Mouse (Mus musculus) macrophage (primary cell): ENCODE data around the gene Prmt8. TPM values are rescaled to one million over a fixed set of nuclear protein-coding genes. Genes with fewer than 3 reads are reported as not detected.

ENCODE experiments used
- H3K27ac ChIP-seq: fragments of 350-480 bp; formaldehyde crosslinking; 2 replicates; pipeline ENCODE4 v1.9.0; 2021
- H3K36me3 ChIP-seq: fragments of 350-480 bp; formaldehyde crosslinking; 2 replicates; pipeline ENCODE4 v1.9.0; 2021; ENCODE audit errors: inconsistent target
- H3K4me3 ChIP-seq: fragments of 350-480 bp; formaldehyde crosslinking; 2 replicates; pipeline ENCODE4 v1.9.0; 2021; ENCODE audit errors: inconsistent target
- H3K79me2 ChIP-seq: fragments of 350-480 bp; formaldehyde crosslinking; 2 replicates; pipeline ENCODE4 v1.9.0; 2021; ENCODE audit errors: inconsistent target
- WGBS: methylation state at CpG from one replicate; pipeline ENCODE4 v1.1.7; 2026; ENCODE audit warnings: inconsistent platforms; ENCODE audit not compliant: missing documents; 5-methylcytosine and 5-hydroxymethylcytosine counted together
- polyA plus RNA-seq: library from polyadenylated mRNA; stranded (reverse); fragments of 250-400 nt; gene quantifications from 3 replicates; pipeline ENCODE4 v1.2.4, GENCODE M21; 2018; ENCODE audit warnings: inconsistent platforms
- total RNA-seq, 78 experiments: library from RNA; depleted of rRNA; stranded (reverse); fragments of 250-400 nt; gene quantifications; 1 replicate in 9 of 78; 2 replicates in 24 of 78; 3 replicates in 43 of 78; 4 replicates in 2 of 78; pipeline ENCODE4 v1.2.4; 2018; ENCODE audit warnings: inconsistent platforms in 56 of 78

Gene Prmt8
- total RNA-seq (2018; cell fraction: chromatin; rRNA removed), result not detected
- not detected for total RNA-seq (2018; cell fraction: cytosol; rRNA removed)
- not detected for total RNA-seq (2018; cell fraction: nucleus; rRNA removed)
- not detected in 3 replicates for polyA plus RNA-seq

GRCm38 (mm10) chr6:127769275-127770156, at the start of gene Prmt8:
Gene Prmt8 (minus strand): TSS chr6:127769472.
- 6% methylated on average over 42 of the region's 42 CpGs for WGBS
- H3K36me3 ChIP-seq, result no peaks in the 10 kb centered on the region
- H3K4me3 ChIP-seq, result no peak within 1 kb of the TSS
- no peaks in the 10 kb centered on the region for H3K79me2 ChIP-seq
- no peak within 1 kb of the TSS for H3K27ac ChIP-seq

- Histone ChIP-seq H3K79me2 (no peaks in the 10 kb centered on the region), H3K27ac (no peak overlapping the region), H3K36me3 (no peaks in the 10 kb centered on the region), H3K4me3 (no peak overlapping the region)
- 70% methylated on average over 9 of the region's 9 CpGs for WGBS
Observed at GRCm38 (mm10) chr6:127803046-127803729, 33.9 kb upstream of the Prmt8 start.

- Histone ChIP-seq H3K79me2 (no peaks in the 10 kb centered on the region), H3K27ac (no peak overlapping the region), H3K36me3 (no peaks in the 10 kb centered on the region), H3K4me3 (no peak overlapping the region)
- WGBS, result 91% methylated on average over 11 of the region's 12 CpGs
Observed at GRCm38 (mm10) chr6:127802211-127802610, 32.9 kb upstream of the Prmt8 start.

GRCm38 (mm10) chr6:127790023-127790422, 20.8 kb upstream of the Prmt8 start:
- Histone ChIP-seq H3K4me3 (no peak overlapping the region), H3K79me2 (no peaks in the 10 kb centered on the region), H3K27ac (no peak overlapping the region), H3K36me3 (no peaks in the 10 kb centered on the region)
- 12% methylated on average over 13 of the region's 13 CpGs for WGBS

GRCm38 (mm10) chr6:127770806-127771205, 1.5 kb upstream of the Prmt8 start:
- no peaks in the 10 kb centered on the region for H3K36me3 ChIP-seq
- H3K79me2 ChIP-seq, result no peaks in the 10 kb centered on the region
- no peak overlapping the region for H3K4me3 ChIP-seq
- no peak overlapping the region for H3K27ac ChIP-seq
- 57% methylated on average over 4 of the region's 4 CpGs for WGBS

- H3K79me2 ChIP-seq, result no peaks in the 10 kb centered on the region
- no peak overlapping the region for H3K4me3 ChIP-seq
- WGBS, result 6% methylated on average over 57 of the region's 64 CpGs
Observed at GRCm38 (mm10) chr6:127768621-127769274, 524 bp downstream of the Prmt8 start.

DNA sequence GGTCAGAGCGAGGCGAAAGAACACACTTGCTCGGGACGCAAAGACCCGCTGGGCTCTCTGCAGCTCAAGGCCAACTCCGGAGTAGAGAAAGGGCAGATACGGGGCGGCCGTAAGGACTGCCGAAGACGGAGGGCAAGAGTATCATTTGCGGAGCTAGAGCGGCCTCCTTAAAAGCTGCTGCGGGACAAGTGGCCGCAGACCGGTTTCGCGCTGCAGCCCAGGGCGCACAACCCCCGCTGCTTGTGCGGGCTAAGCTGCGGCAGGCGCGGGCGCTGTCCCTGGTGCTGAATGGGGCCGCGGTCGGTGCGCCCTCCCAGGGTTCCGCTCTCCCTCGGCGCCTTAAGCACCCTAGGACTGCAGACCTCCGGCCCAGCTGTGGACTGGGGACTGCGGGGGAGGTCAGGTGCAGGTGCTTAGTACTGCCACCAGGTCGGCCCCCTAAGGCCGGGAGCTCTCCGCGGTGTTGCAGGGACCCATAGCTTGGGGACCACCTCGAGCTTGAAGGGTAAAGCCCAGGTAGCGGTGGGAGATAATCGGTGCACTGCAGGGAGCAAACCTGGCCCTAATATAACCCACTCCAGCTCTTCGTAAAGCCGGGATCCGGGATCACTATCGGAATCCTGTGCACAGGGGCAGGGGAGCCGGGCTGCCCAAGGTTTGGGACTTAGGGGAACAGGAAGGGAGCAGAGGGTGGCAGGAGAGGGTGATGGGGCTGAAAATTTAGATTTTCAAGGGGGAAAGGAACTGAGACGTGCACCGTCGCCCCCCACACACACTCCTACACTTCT, 1.4 kb downstream of the Prmt8 start:
- WGBS, result 4% methylated on average over 47 of the region's 49 CpGs
- no peaks in the 10 kb centered on the region for H3K79me2 ChIP-seq
- H3K4me3 ChIP-seq, result no peak overlapping the region
- H3K36me3 ChIP-seq, result no peaks in the 10 kb centered on the region
- H3K27ac ChIP-seq, result no peak overlapping the region

More at GRCm38 (mm10) chr6:127768621-127769274, 524 bp downstream of the Prmt8 start:
- Histone ChIP-seq H3K36me3 (no peaks in the 10 kb centered on the region), H3K27ac (no peak overlapping the region)

DNA sequence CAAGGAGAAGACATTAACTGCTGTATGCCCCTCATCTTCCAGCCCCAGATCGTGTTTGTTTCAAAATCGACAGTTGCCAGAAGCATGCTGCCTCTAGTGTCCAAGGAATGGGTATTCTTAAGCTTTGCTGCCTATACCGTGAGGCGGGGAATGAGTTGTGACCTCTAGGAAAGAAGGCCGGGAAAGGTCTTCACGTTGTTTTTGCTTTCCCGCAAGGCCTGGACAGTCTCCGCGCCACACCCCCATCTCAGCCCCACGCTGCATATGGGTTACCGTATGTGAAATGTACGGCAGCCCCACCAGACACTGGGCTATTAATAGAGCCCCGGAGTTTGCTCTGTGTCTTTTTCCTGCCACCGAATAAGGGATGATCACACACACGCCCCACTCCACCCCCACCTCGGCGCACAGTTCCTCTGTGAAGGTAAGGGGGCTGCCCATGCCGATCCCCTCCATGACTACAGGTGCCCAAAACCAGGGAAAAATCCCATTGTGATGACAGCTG, 2.0 kb downstream of the Prmt8 start:
- H3K36me3 ChIP-seq, result no peaks in the 10 kb centered on the region
- 11% methylated on average over 17 of the region's 18 CpGs for WGBS
- H3K79me2 ChIP-seq, result no peaks in the 10 kb centered on the region
- H3K27ac ChIP-seq, result no peak overlapping the region
- no peak overlapping the region for H3K4me3 ChIP-seq

- H3K27ac ChIP-seq, result no peak overlapping the region
- no peaks in the 10 kb centered on the region for H3K36me3 ChIP-seq
- no peaks in the 10 kb centered on the region for H3K79me2 ChIP-seq
- WGBS, result 5% methylated on average over 28 of the region's 28 CpGs
- H3K4me3 ChIP-seq, result no peak overlapping the region
Observed at GRCm38 (mm10) chr6:127766641-127767200, 2.6 kb downstream of the Prmt8 start.

GRCm38 (mm10) chr6:127766041-127766604, 3.1 kb downstream of the Prmt8 start:
- Histone ChIP-seq H3K27ac (no peak overlapping the region), H3K79me2 (no peaks in the 10 kb centered on the region), H3K36me3 (no peaks in the 10 kb centered on the region), H3K4me3 (no peak overlapping the region)
- 13% methylated on average over 9 of the region's 11 CpGs for WGBS

GRCm38 (mm10) chr6:127765573-127765972, 3.7 kb downstream of the Prmt8 start:
- no peak overlapping the region for H3K27ac ChIP-seq
- no peaks in the 10 kb centered on the region for H3K36me3 ChIP-seq
- H3K79me2 ChIP-seq, result no peaks in the 10 kb centered on the region
- WGBS, result 49% methylated on average over 5 of the region's 5 CpGs
- H3K4me3 ChIP-seq, result no peak overlapping the region

DNA sequence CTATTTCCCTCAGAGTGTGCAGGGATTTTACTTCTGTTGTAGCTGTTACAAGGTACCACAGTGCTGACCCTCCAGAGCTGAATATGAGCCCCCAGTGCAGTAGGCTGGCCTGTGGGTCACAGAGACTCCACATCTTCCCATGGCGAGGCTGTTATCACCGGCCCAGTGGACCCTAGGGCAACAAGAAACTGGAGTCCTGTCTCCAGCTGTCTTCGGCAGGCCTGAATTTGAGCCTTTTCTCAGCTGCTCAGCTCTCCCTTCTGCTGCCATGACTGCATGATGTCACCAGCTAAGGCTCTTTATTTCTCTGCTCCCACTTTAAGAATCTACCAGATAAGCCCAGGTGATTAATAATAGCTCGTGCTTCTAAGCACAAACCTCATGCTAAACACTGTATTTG, 11.0 kb downstream of the Prmt8 start:
- H3K4me3 ChIP-seq, result no peak overlapping the region
- no peaks in the 10 kb centered on the region for H3K79me2 ChIP-seq
- H3K36me3 ChIP-seq, result no peaks in the 10 kb centered on the region
- no peak overlapping the region for H3K27ac ChIP-seq
- WGBS, result 85% methylated on average over 4 of the region's 4 CpGs

GRCm38 (mm10) chr6:127757667-127758167, 11.6 kb downstream of the Prmt8 start:
- Histone ChIP-seq H3K79me2 (no peaks in the 10 kb centered on the region), H3K27ac (no peak overlapping the region), H3K4me3 (no peak overlapping the region), H3K36me3 (no peaks in the 10 kb centered on the region)
- WGBS, result 91% methylated on average over 5 of the region's 5 CpGs
